Mouse (Mus musculus) spleen, postnatal 36 days (tissue): ENCODE data around the gene Slc25a51.

ENCODE experiments used
- DNase-seq, 2 experiments: peaks; one replicate each; pipeline ENCODE4 v3.0.0; 2022; ENCODE audit warnings: low spot score in 2 of 2, mixed read lengths in 1 of 2

Gene Slc25a51

DNA sequence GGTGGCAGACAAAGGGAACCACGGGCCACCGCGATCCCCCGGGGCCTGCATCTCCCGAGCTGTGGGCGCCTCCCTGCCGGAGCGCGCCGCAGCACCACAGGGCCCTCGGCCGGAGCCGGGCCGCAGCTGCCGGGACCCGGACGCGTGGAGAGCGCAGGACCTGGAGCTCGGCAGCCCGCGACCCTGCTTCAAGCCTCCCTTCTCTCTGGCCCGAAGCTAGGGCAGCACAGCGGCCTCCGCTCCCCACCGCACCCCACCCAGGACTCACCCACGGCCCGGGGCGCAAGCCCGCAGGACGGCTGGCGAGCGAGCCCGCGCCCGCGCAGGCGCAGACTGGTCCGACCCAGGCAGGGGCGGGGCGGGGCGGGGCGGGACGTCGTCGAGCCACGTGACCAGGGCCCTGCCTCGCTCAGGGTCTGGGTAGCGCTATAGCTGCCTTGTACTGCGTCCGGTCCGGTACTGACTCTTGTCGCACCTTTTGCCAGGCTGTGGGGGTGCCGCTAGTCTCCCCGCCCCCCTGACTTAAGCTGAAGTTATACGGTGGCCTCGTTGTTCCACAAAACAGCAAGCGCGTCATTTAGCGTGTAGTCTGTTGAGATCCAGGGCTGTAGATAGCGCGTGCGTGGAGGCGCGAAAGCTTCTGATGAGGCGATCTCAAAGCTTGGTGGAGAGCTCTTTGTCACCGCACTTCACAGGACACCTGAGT, at the start of gene Slc25a51:
Gene Slc25a51, minus strand, starts transcription at position 340 of the 706 bp plus-strand sequence.
- peak; percentile 91 for DNase-seq

DNA sequence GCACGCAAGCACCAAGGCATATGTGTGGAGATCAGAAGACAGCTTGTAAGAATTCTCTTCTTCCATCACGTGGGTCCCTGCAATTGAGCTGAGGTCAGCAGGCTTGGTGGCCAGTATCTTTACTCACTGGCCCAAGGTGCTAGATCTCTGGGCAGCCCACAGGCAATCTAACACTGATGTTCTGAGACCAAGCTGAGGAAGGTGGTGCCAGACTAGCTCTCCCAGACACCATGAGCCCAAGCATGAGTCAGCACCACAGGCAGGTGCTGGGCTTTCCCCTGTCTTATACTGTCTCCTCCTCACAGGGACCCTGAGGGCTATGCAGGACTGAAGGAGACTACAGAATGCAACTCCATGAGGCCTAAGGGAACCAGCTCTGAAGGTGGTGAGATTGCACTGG, 49.0 kb upstream of the Slc25a51 start:
- DNase-seq, result no peak

DNA sequence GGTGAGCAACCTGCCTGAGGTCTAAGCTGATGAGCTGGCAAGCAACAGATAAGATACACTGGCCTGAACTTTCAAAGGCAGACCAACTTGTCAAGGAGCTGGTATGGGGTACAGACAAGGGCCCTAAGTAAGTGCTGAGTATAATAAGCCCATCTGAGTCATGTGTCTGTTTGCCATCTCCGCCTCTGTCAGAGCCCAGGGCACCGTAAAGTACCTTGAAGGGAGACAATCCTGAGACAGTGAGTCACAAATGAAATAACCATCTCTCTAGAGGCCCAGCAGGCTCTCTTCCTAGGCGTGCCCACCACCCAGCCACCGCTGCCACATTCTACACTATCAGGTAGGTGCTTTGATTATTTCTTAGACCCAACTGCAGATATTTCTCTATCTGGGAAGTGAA, 46.4 kb upstream of the Slc25a51 start:
- no peak for DNase-seq

GRCm38 (mm10) chr4:45453271-45453851, 44.8 kb upstream of the Slc25a51 start:
- DNase-seq, result no peak

GRCm38 (mm10) chr4:45452569-45453111, 44.1 kb upstream of the Slc25a51 start:
- DNase-seq, result peak; percentile 28 to 42

- DNase-seq, result no peak
Observed at GRCm38 (mm10) chr4:45449012-45449411, 40.4 kb upstream of the Slc25a51 start.

DNA sequence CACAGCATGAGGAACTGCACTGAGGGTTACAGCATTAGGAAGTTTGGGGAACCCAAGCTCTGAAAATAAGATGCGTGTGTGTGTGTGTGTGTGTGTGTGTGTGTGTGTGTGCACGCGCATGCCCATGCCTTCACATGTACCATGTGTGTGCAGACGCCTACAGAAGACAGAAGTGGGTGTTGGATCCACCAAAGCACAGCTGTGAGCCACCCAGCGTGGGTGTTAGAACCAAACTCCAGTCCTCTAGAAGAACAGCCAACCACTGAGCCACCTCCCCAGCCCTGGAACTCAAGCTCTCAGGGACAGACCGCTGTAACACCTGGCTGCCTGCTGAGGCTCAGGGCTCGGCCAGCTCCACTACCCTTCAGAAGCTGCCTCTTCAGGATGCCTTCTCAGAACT, 39.9 kb upstream of the Slc25a51 start:
- DNase-seq, result no peak

DNA sequence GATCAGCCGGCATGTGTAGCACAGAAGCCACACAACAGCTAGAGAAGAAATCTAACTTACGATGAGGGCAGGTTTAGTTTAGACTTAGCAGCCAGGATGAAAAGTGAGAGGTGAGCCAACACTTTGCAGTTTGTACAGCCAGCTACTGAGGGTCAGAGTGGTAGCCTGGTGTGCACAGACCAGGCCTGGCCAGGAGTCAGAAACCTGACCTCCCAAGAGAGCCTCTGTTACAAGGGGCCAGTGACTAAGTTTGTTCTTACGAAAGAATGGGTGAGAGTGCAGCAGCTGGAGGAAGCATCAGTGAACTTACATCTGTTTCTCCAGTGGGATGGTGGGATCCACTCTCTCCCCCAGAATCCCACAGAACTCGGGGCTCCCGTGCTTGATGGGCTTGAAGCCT, 38.6 kb upstream of the Slc25a51 start:
- no peak for DNase-seq

- DNase-seq, result no peak
Observed at GRCm38 (mm10) chr4:45445235-45445634, 36.7 kb upstream of the Slc25a51 start.

- no peak for DNase-seq
Observed at GRCm38 (mm10) chr4:45444813-45445212, 36.2 kb upstream of the Slc25a51 start.

DNA sequence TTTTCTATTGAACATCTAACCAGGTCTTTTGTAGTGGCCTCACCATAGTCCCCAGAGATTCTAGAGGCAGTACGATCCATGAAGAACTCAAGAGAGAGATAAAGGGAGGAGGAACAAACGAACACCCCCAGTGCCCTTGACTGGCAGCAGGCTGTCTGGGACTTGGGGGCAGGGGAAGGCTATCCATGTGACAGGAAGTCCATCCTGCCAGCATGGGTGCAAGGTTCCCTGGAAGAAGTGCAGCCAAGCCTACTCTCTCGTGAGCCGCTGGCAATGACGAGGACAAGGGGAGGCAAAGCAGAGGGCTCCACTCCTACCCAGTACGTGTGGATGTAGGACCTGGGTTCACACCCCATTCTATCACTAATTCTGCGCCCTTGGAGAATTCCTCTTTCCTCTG, 35.1 kb upstream of the Slc25a51 start:
- no peak for DNase-seq

DNA sequence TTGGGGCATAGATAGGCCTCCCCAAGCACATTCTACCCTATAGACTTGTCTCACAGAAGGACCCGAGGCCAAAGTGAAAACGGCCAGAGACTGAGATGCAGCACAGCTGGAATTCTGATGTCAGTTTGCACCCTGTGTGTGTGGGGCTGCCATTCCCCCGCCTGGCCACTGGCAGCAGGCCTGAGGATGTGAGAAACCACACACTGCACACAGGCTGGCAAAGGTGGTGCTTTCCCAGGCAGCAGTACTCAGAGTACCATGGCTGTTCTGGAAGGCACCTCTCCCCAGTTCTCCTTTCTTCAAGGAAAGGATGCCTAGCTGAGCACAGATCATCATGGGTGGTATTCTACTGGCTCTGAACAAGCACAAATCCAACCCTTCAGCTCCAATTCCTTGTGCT, 33.7 kb upstream of the Slc25a51 start:
- no peak for DNase-seq

DNA sequence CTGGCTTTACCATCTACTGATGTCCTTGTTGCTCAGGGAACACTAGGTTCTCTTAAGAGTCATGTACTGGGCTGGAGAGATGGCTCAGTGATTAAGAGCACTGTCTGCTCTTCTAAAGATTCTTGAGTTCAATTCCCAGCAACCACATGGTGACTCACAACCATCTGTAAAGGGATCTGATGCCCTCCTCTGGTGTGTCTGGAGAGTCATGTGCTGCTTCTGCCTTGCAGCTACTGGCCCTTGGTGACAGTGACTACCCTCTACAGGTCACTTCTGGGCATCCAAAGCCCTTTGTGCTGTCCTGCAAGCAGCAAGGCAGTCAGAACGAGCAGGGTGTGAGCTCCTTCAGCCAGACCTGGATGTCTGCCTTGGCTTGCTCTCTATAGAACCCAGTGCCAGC, 33.2 kb upstream of the Slc25a51 start:
- no peak for DNase-seq

DNA sequence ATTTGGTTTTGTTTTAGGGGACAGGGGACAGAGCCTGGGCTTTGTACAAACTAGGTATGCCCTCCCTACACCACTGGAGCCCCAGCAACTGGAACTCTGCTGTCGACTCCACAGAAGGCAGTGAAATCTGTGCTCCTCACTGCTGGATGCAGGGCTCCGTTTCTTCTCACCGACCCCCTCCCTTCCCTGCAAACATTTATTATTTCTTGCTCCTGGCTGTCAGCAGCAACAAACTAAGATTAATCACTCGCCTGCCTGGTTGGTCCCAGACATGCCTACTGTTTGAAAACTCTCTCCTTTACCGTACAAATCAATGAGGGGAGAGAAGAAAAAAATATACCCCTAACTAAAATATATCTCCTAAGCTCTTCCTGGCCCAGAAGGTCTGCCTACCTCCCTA, 30.7 kb upstream of the Slc25a51 start:
- no peak for DNase-seq

DNA sequence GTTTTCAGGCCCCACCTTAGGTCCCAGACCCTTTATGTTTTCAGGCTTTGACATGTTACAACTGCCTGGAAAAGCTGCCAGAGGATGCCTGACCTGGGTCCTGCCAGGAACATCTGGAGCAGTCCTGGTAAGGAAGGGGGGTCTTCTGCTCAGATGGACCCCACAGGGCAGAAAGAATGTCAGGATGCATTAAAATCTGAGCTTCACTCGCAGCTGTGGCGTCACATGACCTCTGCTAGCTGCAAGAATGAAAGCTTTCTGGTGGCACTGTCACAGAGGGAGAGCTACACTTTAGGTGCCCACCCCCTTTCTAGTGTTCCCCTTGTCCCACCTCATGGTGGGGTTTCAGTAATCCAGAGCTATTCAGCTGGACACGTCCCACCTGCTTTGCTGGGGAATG, 28.4 kb upstream of the Slc25a51 start:
- DNase-seq, result no peak

DNA sequence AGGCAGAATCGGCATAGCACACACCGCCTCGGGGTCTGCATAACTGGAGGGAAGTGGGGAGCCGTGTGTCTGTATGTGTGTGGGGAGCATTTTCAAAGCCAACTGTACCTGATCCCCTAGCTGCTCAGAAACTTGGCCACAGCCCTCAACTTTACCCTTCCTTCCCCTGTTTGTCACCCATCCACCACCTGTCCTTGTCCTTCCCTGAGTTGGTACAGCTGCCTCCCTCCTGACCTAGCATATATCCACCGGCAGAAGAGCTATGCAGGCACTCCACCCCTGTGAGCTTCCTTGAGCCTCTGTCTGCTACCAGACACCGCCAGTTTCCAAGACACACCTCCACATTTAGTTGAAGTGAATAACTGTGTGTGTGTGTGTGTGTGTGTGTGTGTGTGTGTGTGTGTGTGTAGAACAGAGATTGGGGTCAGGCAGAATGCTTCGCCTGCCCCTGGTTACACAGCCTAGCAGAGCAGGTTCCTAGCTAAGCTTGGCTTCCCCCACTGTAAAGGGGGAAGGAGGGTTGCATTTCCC, 27.9 kb upstream of the Slc25a51 start:
- no peak for DNase-seq

DNA sequence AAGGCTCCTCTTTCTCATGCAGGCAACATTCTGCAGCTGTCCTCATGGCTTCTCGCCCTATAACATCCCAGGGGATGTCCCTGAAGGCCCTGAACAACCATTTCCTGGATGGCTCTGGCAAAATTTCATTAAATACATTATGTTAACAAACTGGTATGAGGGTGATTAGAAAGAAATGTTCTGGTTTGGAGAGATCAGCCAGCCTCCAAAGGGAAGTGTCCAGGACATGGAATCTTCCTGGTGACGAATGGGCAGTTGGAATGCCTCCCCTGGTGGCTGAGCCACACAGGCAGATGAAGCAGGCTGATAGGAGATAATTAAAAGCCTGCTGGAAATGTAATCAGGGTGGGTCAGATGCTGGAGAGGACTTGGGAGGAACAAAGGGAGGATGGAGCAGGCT, 27.3 kb upstream of the Slc25a51 start:
- DNase-seq, result no peak

DNA sequence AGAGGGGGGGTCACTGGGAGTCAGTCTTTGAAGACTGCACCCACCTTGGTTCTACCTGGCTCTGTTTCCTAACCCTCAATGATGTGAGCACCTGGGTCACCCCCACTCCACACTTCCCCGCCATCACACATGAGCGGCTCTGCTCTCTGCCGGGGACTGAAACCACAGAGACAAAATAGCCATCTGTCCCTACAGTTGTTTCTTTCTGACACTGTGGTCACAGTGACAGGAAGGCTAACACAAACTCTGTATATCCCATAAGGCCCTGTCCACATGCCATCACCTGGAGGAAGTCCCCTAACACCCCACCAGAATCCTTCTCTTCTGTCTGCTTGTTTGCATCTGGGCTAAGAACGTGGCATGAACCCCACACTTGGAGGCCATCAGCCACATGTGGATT, 26.1 kb upstream of the Slc25a51 start:
- DNase-seq, result no peak

DNA sequence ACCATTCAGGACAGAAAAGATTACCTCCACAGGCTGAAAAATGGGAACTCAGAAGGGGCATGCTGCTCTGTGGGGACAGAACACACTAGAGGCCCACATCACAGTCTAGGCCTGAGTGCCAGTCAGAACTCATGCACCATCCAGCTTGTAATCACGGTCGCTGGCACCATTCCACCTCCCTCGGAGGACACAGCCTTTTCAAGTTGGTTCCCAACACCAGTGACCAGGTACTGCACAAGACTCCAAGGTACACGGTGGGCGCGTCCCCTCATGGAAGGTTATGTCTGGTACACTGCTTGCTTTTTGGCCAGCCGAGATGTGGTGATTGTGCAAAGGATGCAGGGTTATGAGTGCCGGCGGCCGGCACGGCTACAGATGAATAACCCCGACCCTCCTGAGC, 25.5 kb upstream of the Slc25a51 start:
- DNase-seq, result no peak

DNA sequence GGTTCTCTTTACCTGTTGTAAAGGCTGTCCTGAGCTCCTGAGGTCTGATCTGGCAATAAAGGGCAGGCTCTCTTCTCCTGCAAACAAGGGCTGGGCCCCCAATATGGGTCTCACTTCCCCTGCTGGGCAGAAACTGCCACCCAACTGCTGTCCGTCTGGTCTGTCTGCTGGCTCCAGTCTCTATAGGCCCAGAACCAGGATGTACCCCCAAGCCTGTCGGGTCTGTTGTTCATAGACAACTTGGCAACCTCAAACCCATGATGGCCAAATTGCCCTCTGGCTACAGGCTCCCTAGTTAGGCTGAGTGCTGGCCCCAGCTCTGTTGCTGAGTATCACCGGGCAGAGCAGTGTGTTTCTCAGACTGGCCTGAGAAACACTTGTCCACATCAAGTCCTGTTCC, 23.2 kb upstream of the Slc25a51 start:
- DNase-seq, result no peak

GRCm38 (mm10) chr4:45431316-45431715, 22.8 kb upstream of the Slc25a51 start:
- no peak for DNase-seq

DNA sequence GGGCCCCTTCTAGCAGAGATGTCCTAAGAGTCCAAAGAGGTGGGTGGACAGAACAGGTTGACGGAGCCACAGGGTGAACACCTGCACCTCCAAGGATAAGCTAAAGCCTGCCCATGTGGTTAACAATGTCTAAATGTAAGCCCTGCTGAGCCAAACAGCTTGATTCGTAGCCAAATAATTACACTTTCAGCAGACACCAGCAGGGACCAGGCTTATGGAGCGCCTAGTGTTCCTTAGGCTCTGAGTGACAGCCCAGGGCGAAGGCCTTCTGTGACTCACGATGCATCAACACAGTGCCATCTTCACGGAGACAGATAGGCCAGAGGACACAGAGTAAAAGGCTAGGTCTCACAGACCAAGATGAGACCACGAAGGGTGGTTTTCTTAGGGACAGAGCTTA, 20.9 kb upstream of the Slc25a51 start:
- no peak for DNase-seq

GRCm38 (mm10) chr4:45426724-45427457, 18.3 kb upstream of the Slc25a51 start:
- DNase-seq, result no peak
